Mouse (Mus musculus) embryonic facial prominence, embryonic 14.5 days (tissue): Measurements from ENCODE around the gene Tnrc18. TPM values are rescaled to one million over a fixed set of nuclear protein-coding genes. Genes with fewer than 3 reads are reported as not detected.

ENCODE experiments used
- ATAC-seq: fragments of 200-750 bp; cut with Nextera tagmentation; 2 replicates; pipeline ENCODE4 v1.8.0; 2017; ENCODE audit warnings: low read depth, moderate number of reproducible peaks, moderate TSS enrichment
- DNase-seq: peaks from one replicate; pipeline ENCODE4 v3.0.0-alpha.2; 2015; ENCODE audit warnings: low spot score
- H3K27ac ChIP-seq: fragments of 300-500 bp; sonication (generic); replicated peaks from 2 replicates; pipeline ENCODE4 v1.5.1; 2014; ENCODE audit warnings: low read depth, mild to moderate bottlenecking, low read length, moderate library complexity
- H3K27me3 ChIP-seq: fragments of 300-500 bp; sonication (generic); replicated peaks from 2 replicates; pipeline ENCODE4 v1.6.1; 2014; ENCODE audit warnings: low read length; ENCODE audit not compliant: control insufficient read depth, insufficient read depth
- H3K36me3 ChIP-seq: fragments of 300-500 bp; sonication (generic); 2 replicates; pipeline ENCODE4 v1.6.1; 2014; ENCODE audit warnings: low read length, mixed read lengths; ENCODE audit not compliant: control insufficient read depth, insufficient read depth
- H3K4me1 ChIP-seq: fragments of 300-500 bp; sonication (generic); 2 replicates; pipeline ENCODE4 v1.6.1; 2014; ENCODE audit warnings: antibody characterized with exemption, low read length; ENCODE audit not compliant: control insufficient read depth, insufficient read depth
- H3K4me2 ChIP-seq: fragments of 300-500 bp; sonication (generic); 2 replicates; pipeline ENCODE4 v1.6.1; 2014; ENCODE audit warnings: low read depth, mild to moderate bottlenecking, low read length, moderate library complexity, mixed read lengths
- H3K4me3 ChIP-seq: fragments of 300-500 bp; sonication (generic); 2 replicates; pipeline ENCODE4 v1.5.1; 2014; ENCODE audit warnings: low read depth, mild to moderate bottlenecking, low read length
- H3K9ac ChIP-seq: fragments of 300-500 bp; sonication (generic); 2 replicates; pipeline ENCODE4 v1.6.1; 2014; ENCODE audit warnings: low read depth, mild to moderate bottlenecking, low read length, moderate library complexity, mixed read lengths
- H3K9me3 ChIP-seq: fragments of 300-500 bp; sonication (generic); 2 replicates; pipeline ENCODE4 v1.6.1; 2016; ENCODE audit warnings: low read length; ENCODE audit not compliant: control insufficient read depth
- WGBS: fragments of 180-500 bp; shearing (Covaris S2); extraction: QIAGEN DNeasy Blood & Tissue Kit; methylation state at CpG from one replicate; pipeline ENCODE4 v1.1.7; 2014; 5-methylcytosine and 5-hydroxymethylcytosine counted together
- polyA plus RNA-seq: library from polyadenylated mRNA; unstranded; fragments of >200 nt; fragmentation: Nextera tagmentation; extraction: Ambion mirVana; gene quantifications from 2 replicates; pipeline ENCODE4 v1.2.1, GENCODE M21; 2014

Tnrc18 gene
- polyA plus RNA-seq, 1 experiment from 2014 or later: 32.9 TPM

GRCm38 (mm10) chr5:142803746-142804145 is 13.7 kb downstream of the Tnrc18 start:
- Histone ChIP-seq H3K27me3 (no peaks in the 10 kb centered on the region), H3K27ac (no peak overlapping the region), H3K4me1 (peaks cover 12% of the 10 kb centered on the region), H3K9me3 (no peaks in the 10 kb centered on the region), H3K4me2 (no peak overlapping the region), H3K36me3 (peaks cover 52% of the 10 kb centered on the region), H3K9ac (no peak overlapping the region), H3K4me3 (no peak overlapping the region)
- DNase-seq: no peak
- ATAC-seq: no peak
- WGBS: 90% methylated on average over 1 of the region's 1 CpGs

GRCm38 (mm10) chr5:142802884-142803283 is 14.6 kb downstream of the Tnrc18 start:
- no peak overlapping the region for H3K4me2 ChIP-seq
- DNase-seq: no peak
- no peaks in the 10 kb centered on the region for H3K9me3 ChIP-seq
- H3K9ac ChIP-seq: no peak overlapping the region
- 70% methylated on average over 4 of the region's 4 CpGs for WGBS
- no peak overlapping the region for H3K4me3 ChIP-seq
- no peak for ATAC-seq
- no peak overlapping the region for H3K27ac ChIP-seq
- peaks cover 17% of the 10 kb centered on the region for H3K4me1 ChIP-seq
- no peaks in the 10 kb centered on the region for H3K27me3 ChIP-seq
- H3K36me3 ChIP-seq: peaks cover 48% of the 10 kb centered on the region

- Histone ChIP-seq H3K36me3 (peaks cover 39% of the 10 kb centered on the region), H3K4me1 (peaks cover 20% of the 10 kb centered on the region), H3K27me3 (no peaks in the 10 kb centered on the region), H3K4me3 (no peak overlapping the region), H3K9me3 (no peaks in the 10 kb centered on the region), H3K4me2 (0 out of 2 replicates have a peak overlapping the region, but pooled peaks have one; percentile 3), H3K9ac (no peak overlapping the region), H3K27ac (no peak overlapping the region; the same call in 1 of the 2 replicates)
- no peak for ATAC-seq
- no peak for DNase-seq
- WGBS: 55% methylated on average over 2 of the region's 2 CpGs
Measured at GRCm38 (mm10) chr5:142801977-142802376, 15.5 kb downstream of the Tnrc18 start.

- WGBS: 25% methylated on average over 6 of the region's 6 CpGs
- no peak overlapping the region for H3K9ac ChIP-seq
- peaks cover 36% of the 10 kb centered on the region for H3K36me3 ChIP-seq
- H3K27ac ChIP-seq: no peak overlapping the region
- H3K9me3 ChIP-seq: no peaks in the 10 kb centered on the region
- DNase-seq (no peak), ATAC-seq (no peak)
- peaks cover 20% of the 10 kb centered on the region for H3K4me1 ChIP-seq
- no peak overlapping the region for H3K4me3 ChIP-seq
- no peak overlapping the region for H3K4me2 ChIP-seq
- H3K27me3 ChIP-seq: no peaks in the 10 kb centered on the region
Measured at GRCm38 (mm10) chr5:142800656-142801055, 16.8 kb downstream of the Tnrc18 start.

GRCm38 (mm10) chr5:142800198-142800597 is 17.3 kb downstream of the Tnrc18 start:
- no peak for DNase-seq
- Histone ChIP-seq H3K4me2 (no peak overlapping the region), H3K9ac (no peak overlapping the region), H3K4me3 (no peak overlapping the region), H3K36me3 (peaks cover 31% of the 10 kb centered on the region), H3K9me3 (no peaks in the 10 kb centered on the region), H3K27ac (no peak overlapping the region), H3K27me3 (no peaks in the 10 kb centered on the region), H3K4me1 (peaks cover 20% of the 10 kb centered on the region)
- WGBS: 23% methylated on average over 7 of the region's 8 CpGs
- no peak for ATAC-seq

GRCm38 (mm10) chr5:142799259-142799658 is 18.2 kb downstream of the Tnrc18 start:
- ATAC-seq: no peak
- no peak for DNase-seq
- no peak overlapping the region for H3K4me3 ChIP-seq
- H3K9ac ChIP-seq: no peak overlapping the region
- H3K36me3 ChIP-seq: peaks cover 26% of the 10 kb centered on the region; the same call in 1 of the 2 replicates
- no peaks in the 10 kb centered on the region for H3K9me3 ChIP-seq
- no peak overlapping the region for H3K4me2 ChIP-seq
- 75% methylated on average over 4 of the region's 4 CpGs for WGBS
- H3K27ac ChIP-seq: no peak overlapping the region
- no peaks in the 10 kb centered on the region for H3K27me3 ChIP-seq
- peaks cover 20% of the 10 kb centered on the region for H3K4me1 ChIP-seq

GRCm38 (mm10) chr5:142798190-142798589 is 19.3 kb downstream of the Tnrc18 start:
- H3K4me3 ChIP-seq: no peak overlapping the region
- peaks cover 25% of the 10 kb centered on the region for H3K36me3 ChIP-seq
- H3K4me2 ChIP-seq: no peak overlapping the region
- H3K27me3 ChIP-seq: no peaks in the 10 kb centered on the region
- ATAC-seq (no peak), DNase-seq (no peak)
- H3K9me3 ChIP-seq: no peaks in the 10 kb centered on the region
- no peak overlapping the region for H3K27ac ChIP-seq
- H3K9ac ChIP-seq: no peak overlapping the region
- WGBS: 89% methylated on average over 12 of the region's 12 CpGs
- H3K4me1 ChIP-seq: peaks cover 20% of the 10 kb centered on the region

- Histone ChIP-seq H3K27ac (no peak overlapping the region), H3K36me3 (peaks cover 31% of the 10 kb centered on the region), H3K27me3 (no peaks in the 10 kb centered on the region), H3K4me1 (peaks cover 20% of the 10 kb centered on the region), H3K9me3 (no peaks in the 10 kb centered on the region), H3K4me3 (no peak overlapping the region), H3K9ac (no peak overlapping the region), H3K4me2 (no peak overlapping the region)
- DNase-seq (no peak), ATAC-seq (no peak)
- WGBS: 68% methylated on average over 13 of the region's 13 CpGs
Measured at GRCm38 (mm10) chr5:142797620-142798019, 19.8 kb downstream of the Tnrc18 start.

GRCm38 (mm10) chr5:142796921-142797320 is 20.5 kb downstream of the Tnrc18 start:
- Histone ChIP-seq H3K4me3 (no peak overlapping the region), H3K27me3 (no peaks in the 10 kb centered on the region), H3K4me1 (peaks cover 14% of the 10 kb centered on the region; the same call in 1 of the 2 replicates), H3K36me3 (peaks cover 33% of the 10 kb centered on the region), H3K27ac (no peak overlapping the region), H3K4me2 (no peak overlapping the region), H3K9me3 (no peaks in the 10 kb centered on the region), H3K9ac (no peak overlapping the region)
- ATAC-seq (no peak), DNase-seq (no peak)
- WGBS: 68% methylated on average over 4 of the region's 4 CpGs
